Mouse (Mus musculus): ENCODE results near the gene Atg4a-ps.

The Atg4a-ps gene

GRCm38 (mm10) chr3:103625169-103625568 is 20.7 kb downstream of the Atg4a-ps start:
- no peak for DNase-seq

GRCm38 (mm10) chr3:103624591-103625051 is 21.2 kb downstream of the Atg4a-ps start:
- no peak for DNase-seq

- DNase-seq = no peak
Observed at GRCm38 (mm10) chr3:103623893-103624470, 21.9 kb downstream of the Atg4a-ps start.

- no peak for DNase-seq
Observed at GRCm38 (mm10) chr3:103620101-103620500, 25.8 kb downstream of the Atg4a-ps start.

GRCm38 (mm10) chr3:103616981-103617380 is 28.9 kb downstream of the Atg4a-ps start:
- DNase-seq = no peak

GRCm38 (mm10) chr3:103615621-103616020 is 30.2 kb downstream of the Atg4a-ps start:
- no peak for DNase-seq

- DNase-seq = peak; percentile 78
Observed at GRCm38 (mm10) chr3:103612636-103613355, 33.1 kb downstream of the Atg4a-ps start.

- DNase-seq = no peak
Observed at GRCm38 (mm10) chr3:103610231-103610630, 35.6 kb downstream of the Atg4a-ps start.

- peak; percentile 4 for DNase-seq
Observed at GRCm38 (mm10) chr3:103606660-103607595, 38.9 kb downstream of the Atg4a-ps start.

- no peak for DNase-seq
Observed at GRCm38 (mm10) chr3:103606045-103606597, 39.7 kb downstream of the Atg4a-ps start.

- DNase-seq = no peak
Observed at GRCm38 (mm10) chr3:103601561-103601960, 44.3 kb downstream of the Atg4a-ps start.

GRCm38 (mm10) chr3:103601011-103601410 is 44.9 kb downstream of the Atg4a-ps start:
- DNase-seq = peak; percentile 14

GRCm38 (mm10) chr3:103597586-103597985 is 48.3 kb downstream of the Atg4a-ps start:
- DNase-seq = no peak

GRCm38 (mm10) chr3:103595271-103595810 is 50.5 kb downstream of the Atg4a-ps start:
- no peak for DNase-seq

All from layer of hippocampus, adult 9-11 months (tissue).